Mouse (Mus musculus): Measurements from ENCODE around the gene Txn2.

Txn2 gene

DNA sequence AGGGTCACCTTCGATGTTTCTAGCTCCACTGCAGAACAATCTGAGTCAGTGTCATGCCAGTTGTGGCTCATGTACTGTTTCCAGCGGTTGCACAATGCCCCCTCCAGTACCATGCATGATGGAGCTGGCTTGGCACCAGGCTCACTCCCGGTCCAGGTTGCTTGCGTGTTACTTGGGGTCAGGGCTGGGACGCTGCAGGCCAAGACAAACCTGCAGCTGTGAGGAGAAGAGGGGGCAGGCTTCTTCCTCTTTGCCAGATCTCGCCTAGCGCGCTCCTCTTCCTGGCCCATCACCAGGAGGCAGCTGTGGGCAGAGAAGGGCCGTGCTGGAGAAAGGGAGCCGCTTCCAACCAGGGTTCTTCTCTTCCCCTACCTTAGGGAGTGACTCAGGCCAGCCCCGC, 5.5 kb upstream of the Txn2 start:
- peak; percentile 79 for DNase-seq (ENCODE audit: low spot score)

DNA sequence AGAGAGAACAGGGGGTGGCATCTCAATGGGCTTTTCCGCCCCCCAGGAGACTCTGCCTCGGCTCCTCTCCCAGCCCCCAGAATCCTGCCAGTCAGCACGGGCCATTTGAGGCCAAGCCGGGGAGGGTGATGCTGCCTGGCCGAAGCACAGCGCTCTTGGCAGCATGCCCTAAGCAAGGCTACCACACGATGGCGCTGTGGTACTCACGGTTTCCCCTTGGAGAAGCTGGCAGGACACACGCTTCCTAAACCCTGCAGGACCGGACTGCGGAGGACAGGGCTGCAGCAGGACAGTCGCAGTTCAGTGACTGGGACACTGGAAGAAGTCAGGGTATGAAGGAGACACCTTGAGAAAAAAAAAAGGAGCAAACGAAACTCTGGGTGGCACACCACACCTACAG, 5.0 kb upstream of the Txn2 start:
- DNase-seq (ENCODE audit: low spot score): peak; percentile 99

DNA sequence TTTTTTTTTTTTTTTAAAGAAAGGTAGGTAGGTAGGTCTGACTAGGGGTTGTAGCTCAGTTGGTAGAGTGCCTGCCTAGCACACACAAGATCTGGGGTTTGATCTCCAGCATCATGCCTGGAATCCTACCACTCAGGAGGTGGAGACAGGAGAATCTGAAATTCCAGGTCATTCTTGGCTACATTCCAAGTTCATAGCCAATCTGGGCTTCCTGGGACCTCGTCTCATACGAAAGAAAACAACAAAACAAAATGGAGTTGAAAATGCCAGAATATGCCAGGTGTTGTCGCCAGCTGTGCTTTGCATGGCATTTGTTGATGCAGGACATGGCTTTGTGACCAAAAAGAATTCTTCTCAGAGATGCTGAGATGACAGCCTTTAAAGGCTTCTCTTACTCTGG, 4.4 kb upstream of the Txn2 start:
- no peak for DNase-seq (ENCODE audit: low spot score)

DNA sequence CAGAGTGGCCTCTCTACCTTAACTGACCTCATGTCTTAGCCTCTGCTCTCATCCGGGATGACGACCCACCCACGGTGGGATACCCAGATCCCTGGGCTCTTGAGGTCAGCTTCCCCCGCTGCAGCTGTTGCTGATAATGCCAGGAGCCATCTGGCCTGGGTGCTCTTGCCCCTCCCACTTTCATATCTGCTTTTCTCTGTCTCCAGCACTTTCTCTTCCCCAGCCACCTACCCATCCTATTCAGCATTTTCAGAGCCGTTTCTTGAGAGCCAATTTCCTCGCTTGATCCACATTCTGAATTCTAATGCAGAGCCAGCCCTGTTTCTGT, 2.8 kb upstream of the Txn2 start:
- DNase-seq (ENCODE audit: low spot score): peak; percentile 41

DNA sequence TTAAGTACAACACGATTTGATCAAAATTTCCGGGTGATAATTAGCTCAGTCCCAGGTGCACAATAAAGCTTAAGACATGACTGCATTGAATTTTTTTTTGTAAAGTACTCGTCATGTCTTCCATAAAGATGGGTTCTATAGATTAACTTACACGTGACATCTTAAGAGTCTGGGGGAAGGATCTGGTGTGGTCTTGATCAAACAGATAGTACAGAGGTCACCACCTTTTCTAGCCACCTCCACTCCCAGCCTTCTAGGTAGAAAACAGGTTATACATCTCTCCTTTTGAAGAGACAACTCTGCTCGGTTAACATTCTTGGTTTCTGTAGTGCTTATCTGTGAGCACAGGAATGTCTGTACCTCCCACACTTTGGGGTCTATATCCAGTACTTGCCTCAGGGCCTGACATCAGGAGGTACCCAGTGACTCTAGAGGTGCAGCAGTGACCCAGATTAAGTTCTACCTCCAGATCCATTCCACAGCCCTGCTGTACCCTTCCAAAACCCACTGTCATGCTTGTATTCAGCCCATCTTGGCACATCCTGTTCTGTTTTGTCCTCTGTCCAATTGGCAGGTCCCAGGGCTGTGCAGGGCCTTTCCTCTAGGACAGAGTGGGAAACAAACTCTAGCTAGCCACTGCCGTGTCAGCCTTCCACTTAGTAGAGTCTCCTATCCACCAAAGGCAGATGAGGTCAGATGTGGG, 2.3 kb upstream of the Txn2 start:
- DNase-seq (ENCODE audit: low spot score): no peak

DNA sequence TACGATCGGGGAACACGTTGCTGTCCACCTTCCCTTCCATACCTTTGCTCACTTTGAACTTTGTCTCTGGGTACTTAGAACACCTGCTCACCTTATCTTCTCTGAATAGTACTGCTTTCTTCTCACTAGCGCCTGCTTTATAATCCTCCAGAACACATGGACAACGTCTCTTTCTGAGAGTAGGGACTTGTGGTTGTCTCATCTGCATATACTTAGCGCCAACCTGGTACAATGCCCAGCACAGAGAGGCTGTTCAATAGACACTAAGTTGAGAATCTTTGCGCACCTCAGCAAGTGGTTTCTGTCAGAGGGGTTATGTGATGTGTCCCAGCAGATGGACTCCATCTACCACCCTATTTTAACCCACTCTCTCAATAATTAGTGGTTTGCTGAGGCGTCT, 998 bp upstream of the Txn2 start:
- DNase-seq (ENCODE audit: low spot score): no peak

DNA sequence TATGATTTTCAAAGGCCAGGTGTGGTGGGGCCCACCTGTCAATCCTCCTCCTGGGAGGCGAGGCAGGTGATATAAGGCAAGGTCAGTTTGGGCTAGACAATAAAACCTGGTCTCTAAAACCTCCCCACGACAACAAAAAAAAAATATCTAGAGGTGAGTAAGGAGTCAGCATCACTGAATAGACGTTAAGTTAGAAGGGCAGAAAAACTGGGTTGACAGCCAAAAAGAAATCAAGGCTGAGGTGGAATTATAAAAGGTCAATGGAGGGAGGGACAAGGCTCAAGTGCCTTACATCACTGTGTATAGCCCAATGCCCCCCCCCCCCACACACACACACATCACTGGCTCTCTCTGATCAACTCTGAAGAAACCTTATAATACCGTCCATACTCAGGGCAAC, 715 bp downstream of the Txn2 start:
- no peak for DNase-seq (ENCODE audit: low spot score)

DNA sequence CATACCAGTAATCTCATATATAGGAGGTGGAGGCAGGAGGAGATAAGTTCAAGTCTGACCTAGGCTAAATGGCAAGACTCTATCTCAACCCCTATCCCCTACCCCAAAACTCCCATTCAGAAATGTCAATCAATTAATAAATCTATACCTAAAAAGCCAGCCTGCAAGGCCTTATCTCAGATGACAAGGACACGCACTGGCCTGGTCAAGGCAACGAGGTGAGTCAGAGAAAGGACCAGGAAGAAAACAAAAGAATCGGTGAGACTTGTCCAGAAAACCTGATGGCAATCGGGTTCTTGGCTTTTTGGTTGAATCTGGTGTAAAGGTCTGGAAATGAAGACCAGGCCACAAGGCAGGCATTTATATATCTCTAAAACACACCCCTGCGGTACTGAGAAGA, 1.9 kb downstream of the Txn2 start:
- no peak for DNase-seq (ENCODE audit: low spot score)

DNA sequence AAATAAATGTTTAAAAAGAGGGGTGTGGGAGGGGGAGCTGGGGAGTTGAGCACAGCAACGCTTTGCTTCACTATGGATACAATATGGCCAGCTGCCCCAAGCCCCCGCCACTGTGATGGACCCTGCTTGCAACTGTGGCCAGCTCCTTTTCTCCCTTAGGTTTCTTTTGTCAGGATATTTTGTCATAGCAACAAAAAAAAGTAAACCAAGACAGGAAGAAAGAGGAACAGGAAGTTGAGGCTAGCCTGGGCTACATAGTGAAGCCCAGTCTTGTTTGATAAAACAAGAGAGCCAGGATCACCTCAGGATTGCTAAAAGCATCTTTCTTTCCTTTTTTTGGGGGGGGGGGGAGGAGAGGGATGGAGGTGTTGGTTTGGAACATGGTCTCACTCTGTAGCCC, 3.6 kb downstream of the Txn2 start:
- DNase-seq (ENCODE audit: low spot score): no peak

DNA sequence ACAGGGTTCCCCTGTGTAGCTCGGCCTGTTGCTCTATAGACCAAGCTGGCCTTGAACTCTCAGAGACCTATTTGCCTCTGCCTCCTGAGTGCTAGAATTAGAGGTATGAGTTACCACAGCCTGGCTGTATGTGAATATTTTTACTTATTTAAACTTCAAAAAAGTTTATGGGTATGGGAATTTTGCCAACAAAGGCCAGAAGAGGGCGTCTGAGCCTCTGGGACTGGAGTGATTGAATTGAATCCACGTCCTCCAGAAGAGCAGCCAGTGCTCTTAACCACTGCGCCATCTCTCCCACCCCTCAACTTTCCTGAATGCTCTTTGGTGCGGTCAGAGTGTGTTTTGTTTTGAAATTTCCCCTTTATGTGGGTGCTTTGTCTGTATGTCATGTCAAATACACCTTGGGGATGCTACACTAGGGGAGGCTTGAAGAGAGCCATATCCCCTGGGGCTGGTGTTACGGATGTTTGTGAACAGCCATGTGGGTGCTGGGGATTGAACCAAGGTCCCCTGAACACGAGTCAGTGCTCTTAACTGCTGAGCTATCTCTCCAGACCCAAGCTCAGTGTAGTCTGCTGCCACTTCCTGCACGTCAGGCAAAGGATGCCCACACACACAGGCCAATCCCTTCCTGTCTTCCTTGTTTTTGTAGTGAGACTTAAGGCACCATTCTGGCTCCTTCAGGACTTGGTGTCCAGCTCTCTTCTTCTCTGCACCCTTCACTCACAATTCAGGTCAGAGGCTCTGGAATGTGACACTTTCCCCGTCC, 5.4 kb downstream of the Txn2 start:
- DNase-seq (ENCODE audit: low spot score): no peak

DNA sequence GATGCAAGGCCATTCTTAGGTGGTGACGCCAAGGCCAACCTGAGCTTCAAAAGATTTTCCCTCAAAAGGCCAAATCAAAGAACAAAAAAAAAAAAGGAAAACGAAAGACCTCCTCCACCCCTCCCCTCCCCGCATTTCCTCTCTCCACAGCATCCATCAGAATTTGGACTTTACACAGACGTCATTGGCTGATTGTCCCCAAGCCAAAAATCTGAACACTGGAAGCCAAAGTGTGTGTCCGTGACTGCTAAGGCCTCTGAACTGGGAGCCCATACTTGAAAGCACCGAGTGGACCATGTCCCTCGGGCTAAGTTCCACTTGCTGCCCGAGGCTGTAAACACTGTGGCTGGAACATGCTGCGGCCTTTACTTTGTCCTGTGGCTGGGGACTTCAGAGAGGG, 6.1 kb downstream of the Txn2 start:
- no peak for DNase-seq (ENCODE audit: low spot score)

DNA sequence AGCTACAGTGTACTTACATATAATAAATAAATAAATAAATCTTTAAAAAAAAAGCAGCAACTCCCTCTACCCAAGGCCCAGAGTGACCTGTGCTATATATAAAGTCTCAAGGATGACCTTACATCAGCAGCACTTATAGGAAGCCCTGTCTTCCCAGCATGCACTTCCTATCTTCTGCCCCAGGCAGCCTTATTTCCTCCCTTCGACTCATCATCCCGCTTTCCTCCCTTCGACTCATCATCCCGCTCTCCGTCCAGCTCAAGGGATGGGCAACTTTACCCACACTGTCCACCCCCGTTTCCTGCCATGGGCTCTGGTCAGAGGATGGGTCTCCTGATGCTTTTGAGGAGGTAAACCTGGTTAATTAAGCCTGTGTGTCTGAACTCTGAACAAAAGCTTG, 7.2 kb downstream of the Txn2 start:
- no peak for DNase-seq (ENCODE audit: low spot score)

DNA sequence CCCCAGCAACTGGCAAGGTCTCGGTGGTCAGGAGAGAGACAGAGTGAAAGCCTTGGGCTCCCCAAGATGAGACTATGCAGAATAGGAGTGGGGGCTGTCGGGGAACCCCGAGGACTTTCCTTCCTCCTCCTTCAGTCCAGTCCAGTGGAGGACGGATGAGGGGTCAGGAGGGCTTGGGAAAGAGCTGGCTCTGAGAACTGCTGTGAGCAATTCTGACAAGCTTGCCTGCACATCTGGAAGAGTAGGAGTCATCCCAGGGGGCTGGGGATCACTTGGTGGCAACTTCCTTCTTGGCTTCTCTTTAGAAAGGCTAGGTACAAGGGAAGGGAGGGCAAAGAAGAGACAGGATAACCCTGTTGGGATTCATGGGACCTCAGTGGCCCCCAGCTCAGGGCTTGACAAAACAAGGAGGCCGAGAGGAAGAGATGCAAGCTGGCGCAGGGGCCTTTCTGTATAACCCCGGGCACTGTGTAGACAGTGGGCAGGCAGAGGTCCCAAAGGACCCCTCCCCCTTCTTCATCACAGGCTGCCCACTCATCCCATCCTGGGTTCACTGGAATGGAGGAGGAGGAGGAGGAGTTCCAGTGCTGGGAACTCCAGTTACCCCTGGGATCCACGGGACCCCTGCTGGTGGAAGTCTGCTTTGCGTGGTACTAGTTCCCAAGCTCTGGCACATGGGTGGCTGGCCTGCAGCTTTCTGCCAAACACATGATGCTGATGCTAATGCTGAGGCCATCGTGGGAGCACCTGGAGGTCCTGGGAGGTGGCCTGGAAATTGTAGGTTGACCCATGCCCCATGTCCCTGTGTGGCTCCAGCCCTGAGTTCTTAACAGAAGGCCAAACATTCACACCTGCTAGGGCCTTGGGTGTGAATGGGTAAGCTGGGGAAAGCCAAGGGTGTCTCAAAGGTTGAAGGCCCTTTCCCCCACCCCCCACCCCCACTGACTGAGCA, 8.0 kb downstream of the Txn2 start:
- DNase-seq (ENCODE audit: low spot score): peak; percentile 73

DNA sequence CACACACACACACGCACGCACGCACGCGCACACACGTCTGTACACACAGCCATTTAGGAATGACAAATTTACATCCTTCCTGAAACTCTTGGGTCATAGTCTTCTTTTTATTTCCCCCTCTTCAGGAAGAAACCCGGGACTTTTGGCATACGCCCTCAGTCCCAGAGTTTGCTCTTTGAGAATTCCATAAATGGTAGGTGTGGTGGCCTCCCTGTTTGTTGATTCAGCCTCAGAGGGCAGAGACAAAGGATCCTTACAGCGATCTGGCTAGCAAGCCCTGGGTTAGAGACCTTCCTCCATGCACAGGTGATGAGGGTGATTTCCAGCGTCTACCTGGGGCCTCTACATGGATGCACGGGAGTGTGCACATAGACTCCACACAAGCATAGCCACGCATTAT, 9.4 kb downstream of the Txn2 start:
- no peak for DNase-seq (ENCODE audit: low spot score)

DNA sequence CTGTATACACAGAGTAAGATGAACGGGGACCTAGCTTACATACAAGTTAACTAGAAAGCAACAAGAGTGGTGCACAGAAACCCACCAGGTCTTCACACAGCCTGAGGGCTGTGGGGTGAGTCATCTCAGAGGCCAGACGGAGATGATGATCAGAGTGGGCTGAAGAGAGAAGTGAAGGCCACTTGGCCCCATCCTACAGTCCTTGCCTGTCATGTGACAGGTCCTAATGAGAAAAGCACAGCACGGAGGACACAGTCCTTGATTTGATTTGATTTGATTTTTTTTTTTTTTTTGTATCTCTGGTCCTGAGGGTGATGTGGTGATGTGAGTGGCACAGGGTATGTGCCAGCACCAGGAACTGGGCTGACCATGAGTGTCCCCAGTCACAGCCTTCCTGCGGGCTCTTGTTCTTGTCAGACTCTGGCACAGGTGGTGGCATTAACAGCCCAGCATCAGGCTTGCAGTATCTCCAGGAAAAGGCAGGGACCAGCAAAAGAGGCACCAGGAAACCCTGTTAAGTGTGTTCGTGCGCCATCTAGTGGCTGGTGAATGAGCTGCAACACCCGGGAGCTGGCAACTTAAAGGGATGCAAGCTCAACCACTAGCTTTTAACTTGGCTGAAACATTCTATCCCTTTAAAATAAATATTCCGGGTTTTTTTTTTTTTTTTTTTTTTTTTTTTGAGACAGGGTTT, 11.8 kb downstream of the Txn2 start:
- DNase-seq (ENCODE audit: low spot score): peak; percentile 98

DNA sequence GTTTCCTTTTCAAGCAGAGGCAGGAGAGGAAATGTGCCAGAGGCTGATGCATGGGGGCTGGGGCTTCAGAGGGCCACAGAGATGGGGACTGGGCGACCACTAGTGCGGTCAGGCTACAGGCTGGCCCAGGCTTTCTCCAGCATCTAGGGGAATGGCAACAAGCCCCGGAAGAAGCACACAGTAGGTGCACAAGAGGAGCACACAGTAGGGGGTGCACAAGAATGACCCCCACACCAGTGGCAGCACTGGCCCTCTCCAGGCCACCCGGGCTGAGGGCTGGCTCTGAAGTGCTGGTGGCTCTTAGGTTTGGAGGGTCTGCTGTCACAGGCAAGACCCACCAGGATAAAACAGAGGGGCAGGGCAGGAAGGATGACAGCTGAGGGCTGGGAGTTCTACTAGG, 13.5 kb downstream of the Txn2 start:
- no peak for DNase-seq (ENCODE audit: low spot score)

DNA sequence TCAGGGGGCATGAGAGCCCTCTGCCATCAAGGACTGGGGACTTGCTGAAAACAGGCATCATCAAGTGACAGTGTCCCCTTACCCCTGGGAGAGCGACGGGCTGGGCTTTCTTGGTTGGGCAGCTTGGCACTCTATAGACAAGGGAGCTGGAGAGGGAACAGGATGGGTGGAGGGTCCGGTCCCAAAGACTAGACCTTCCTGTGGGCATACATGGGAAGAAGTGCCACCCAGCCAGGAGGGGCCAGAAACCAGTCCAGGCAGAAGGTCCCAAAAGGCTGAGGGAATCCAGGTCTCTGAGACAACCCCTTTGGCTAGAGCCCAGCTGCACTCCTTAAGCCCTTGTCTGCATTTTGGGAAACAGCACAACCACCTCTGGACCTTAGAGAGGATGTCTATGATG, 14.3 kb downstream of the Txn2 start:
- DNase-seq (ENCODE audit: low spot score): no peak

DNA sequence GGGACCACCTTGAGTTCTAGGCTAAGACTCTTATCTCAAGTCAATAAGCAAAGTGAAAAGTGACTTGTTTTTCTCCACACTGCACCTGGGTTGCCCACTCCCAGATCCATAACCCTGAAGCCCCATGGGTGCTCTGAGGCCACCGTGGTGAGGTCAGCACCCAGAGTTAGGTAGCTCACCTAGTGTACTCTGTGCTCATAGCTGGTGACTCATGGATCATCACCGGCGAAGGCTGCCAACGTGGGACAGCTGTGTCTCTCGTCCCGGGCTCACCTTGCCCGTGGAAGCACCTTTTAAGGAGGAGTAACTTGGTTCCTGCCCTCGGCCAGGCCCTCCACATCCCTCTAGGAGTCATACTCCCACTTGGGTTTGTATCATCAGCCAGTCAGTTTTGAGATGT, 15.8 kb downstream of the Txn2 start:
- DNase-seq (ENCODE audit: low spot score): no peak

DNA sequence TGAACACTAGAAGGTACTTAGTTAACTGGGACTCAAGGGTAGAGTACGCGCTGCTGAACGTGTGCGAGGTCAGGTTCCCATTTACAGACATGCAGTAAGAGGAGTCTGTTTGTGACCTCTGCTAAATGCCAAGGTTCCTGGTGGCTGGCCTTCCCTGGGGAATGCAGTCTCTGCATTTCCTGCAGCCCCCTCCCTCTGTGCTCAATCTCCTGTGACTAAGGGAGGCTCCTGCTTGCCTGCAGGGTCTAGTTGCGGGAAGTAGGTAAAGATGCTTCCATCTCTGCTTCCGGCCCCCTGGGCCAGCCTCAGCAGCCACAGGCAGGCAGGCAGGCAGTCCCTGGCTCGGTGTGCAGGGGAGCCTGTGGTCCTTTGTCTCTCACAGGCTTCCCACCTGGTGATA, 16.2 kb downstream of the Txn2 start:
- no peak for DNase-seq (ENCODE audit: low spot score)

DNA sequence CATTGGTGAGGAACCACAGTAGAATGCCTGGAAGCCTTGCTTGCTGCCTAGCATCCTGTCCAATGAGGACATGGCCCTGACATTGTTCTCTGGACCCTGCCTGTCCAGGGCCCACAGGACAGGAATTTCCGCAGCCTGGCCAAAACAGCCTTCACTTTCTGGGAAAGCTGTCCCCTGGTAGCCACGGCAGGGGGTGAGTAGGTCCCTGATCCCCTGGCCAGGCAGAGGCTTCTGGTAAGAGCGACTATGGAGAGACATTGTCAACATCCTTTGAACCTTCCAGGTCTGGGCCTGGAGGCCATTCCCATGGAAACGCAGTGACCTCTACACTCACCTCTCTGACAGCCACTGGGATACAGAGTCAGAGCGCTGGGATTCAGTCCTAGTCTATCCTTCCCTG, 16.8 kb downstream of the Txn2 start:
- DNase-seq (ENCODE audit: low spot score): no peak

DNA sequence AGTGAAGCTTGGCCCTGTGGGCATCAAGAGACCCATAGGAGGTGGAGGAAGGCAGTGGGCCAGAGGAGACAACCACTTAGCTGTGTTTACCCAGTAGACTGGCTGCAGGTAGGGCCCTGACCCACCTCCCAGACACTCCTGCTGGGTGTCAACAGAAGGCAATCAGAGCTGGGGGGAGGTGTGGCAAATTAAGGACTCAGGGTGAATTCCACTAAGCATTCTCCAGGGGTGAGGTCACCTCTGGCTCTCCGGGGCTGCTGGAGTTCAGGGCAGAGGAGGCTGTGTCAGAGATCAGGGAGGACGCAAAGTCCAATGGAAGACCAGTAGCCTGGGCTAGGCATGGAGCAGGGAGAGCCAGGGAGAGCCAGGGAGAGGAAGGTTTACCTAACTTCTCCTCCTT, 17.7 kb downstream of the Txn2 start:
- DNase-seq (ENCODE audit: low spot score): no peak
